Mouse (Mus musculus): ENCODE measurements around the gene Ttll10. TPM values are rescaled to one million over a fixed set of nuclear protein-coding genes. Genes with fewer than 3 reads are reported as not detected.

Gene Ttll10
- total RNA-seq, 4 experiments from 2014 or later: 0.27 to 0.80 (median 0.45) TPM; not detected in 1

DNA sequence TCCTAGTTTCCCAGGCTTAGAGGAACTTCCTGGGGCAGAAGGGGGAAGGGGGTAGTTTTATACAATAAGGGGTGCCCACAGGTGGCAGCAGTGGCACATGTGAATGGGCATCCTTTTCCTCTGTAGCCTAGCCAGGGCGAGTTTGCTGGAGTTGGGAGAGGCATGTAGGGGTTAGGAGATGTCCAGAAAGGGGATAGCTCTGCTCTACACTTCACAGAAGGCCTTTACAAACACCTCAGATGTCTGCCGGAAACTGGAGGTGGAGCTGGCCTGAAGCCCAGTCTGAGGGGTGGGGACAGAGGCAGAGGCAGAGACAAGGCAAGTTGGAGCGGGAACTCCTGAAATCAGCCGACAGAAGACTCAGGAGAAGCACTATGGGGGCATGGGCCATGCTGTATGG is 33.2 kb downstream of the Ttll10 start, which contains the start of gene Tnfrsf18:
Tnfrsf18 (plus strand) TSS at position 152 of the 400 bp plus-strand sequence.
- DNase-seq (ENCODE audit: low spot score in 2 of 2): peak in 1 of 2 experiments; percentile 42

DNA sequence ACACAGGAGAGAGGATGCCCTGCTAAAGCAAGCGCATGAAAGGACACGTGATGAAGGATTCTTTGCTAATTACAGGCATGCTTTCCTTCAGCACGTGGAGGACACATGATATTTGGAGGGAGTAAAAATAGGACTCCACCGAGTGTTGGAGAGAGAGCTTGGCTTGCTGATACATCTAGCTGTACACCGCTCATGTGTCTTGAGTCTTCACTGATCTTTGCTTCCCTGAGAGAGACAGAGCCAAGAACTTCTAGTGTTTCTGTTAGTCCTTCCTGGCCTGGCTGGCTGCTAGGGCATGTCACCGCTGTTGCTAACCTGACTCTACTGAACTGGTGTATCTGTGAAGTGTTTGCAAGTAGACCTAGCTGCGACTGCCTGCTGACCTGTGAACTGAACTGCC is 35.0 kb downstream of the Ttll10 start:
- no peak for DNase-seq (ENCODE audit: low spot score in 2 of 2)

DNA sequence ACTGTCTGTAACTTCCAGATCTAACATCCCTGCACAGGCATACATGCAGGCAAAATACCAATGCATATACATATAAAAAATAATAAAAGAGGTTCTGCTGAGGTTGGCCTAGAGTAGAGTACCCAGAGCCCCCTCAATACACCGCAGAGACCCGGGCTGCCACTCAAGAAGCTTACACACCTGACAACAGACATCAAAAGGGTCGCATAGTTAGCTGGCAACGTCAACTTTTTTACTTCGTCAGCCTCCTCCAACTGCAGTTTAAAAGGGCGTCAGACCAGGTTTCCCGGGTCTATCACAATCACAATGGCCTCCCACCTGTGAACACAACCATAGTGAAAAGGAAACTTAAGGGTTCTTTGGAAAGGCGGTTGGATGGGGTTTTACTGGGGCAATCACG is 35.7 kb downstream of the Ttll10 start:
- DNase-seq (ENCODE audit: low spot score in 2 of 2): no peak

DNA sequence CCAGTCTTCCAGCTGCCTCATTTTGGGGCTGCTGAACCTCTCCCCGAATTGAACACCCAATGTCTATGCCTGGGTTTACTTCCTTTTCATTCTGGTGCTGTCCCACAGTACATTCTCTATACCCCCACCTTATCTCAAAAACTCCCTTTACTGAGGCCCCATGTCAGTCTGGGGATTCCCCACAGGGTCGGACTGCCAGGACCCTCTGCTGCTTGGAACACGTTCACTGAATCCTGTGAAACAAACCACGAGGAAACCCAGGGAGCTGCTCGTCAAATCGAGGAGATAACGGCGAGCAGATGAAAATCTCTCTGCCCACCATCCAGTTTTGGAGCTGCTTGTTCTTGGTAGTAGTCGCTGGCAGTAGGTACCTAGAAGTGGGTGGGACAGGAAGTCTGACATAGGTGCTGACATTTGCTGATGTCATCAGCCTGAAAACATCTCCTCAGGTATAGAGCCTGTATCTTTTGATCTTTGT is 37.2 kb downstream of the Ttll10 start:
- no peak for DNase-seq (ENCODE audit: low spot score in 2 of 2)

DNA sequence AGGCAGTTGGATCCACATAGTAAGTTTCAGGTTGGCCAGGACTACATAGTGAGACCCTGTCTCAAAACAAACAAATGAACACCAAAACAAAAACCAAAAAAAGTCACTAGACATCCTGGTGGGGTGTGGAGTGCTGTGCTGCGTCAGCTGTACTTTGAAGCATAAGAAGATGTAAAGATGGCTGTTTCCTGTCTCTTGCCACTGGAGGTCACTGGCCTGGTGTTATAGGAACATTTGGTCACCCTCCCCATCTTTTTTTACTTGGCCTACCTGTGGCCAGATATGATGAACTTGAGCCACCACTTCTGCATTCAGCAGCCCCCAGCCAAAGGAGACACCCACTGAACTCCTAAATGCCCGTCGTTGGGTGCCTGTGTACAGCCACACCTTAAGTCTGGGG is 37.8 kb downstream of the Ttll10 start:
- no peak for DNase-seq (ENCODE audit: low spot score in 2 of 2)

DNA sequence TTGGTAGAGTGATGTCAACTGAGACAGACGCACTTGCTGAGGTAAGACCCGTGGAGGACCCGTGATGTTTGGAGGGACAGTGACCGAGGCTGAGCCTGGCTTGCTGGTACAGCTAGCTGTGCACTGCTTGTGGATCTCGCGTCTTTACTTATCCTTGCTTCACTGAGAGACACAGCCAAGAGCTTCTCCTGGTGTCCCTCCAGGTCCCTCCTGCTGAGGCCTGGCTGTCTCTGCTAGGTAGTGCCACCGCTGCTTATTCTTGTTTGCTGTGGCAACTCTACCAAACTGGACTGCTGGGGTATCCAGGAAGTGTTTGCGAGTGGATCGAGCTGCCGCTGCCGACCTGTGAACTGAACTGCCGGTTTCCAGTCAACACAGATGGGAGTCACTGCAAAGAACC is 39.4 kb downstream of the Ttll10 start:
- DNase-seq (ENCODE audit: low spot score in 2 of 2): no peak

DNA sequence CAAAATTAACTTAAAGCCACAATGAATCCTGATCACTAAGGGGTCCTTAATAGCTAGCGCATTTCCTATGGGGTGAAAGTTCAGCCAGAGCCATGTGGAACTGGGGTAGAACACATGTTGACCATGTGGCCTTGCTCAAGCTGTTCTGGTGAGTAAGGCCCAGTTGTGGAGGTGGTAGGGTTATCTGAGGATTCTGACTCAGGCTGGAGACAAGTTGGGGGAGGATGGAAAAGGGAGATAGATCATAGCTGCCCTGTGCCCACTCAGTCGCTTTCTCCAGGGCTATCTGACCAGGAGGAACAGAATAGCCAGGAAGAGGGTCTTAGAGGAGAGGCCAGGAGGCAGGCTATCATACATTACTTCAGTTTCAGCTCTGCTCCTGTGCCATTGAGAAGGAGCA is 44.8 kb downstream of the Ttll10 start:
- no peak for DNase-seq (ENCODE audit: low spot score in 2 of 2)

DNA sequence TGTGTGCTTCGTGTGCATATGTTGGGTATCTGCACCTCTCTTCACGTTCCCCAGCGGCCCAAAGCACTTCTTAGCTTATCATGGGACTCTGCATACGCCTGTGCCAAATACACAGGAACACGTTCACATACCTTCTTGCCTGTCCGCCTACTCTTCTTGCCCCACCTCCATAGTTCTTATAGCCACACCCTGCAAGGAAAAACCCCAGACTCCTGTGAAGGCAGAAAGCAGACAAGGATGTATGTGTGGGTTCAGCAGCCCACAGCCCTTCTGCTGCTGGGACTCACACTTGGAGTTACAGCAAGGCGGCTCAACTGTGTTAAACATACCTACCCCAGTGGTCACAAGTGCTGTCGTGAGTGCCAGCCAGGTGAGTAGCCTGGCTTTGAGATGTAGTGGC is 45.6 kb downstream of the Ttll10 start, which contains the start of gene Tnfrsf4:
Tnfrsf4 (plus strand) TSS at position 207 of the 400 bp plus-strand sequence.
- no peak for DNase-seq (ENCODE audit: low spot score in 2 of 2)

DNA sequence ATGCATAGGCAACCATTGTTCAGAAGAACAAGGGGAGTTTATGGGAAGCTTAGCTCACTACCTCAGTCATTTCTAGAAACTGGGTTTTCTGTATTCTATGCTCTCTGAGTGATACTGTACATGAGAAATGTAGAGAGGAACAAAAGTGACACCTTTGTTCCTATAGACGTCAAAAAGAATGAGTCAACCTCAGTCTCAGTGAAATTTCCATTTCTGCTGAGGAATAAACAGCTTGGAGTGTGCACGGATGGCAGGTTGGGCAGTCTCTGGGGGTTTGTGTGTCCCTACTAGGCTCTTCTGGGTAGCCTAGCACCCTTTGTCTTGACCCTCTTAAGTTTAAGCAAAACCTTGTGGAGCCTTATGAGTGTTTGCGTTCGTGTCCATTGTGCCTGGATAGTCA is 50.8 kb downstream of the Ttll10 start:
- no peak for DNase-seq (ENCODE audit: low spot score in 2 of 2)

DNA sequence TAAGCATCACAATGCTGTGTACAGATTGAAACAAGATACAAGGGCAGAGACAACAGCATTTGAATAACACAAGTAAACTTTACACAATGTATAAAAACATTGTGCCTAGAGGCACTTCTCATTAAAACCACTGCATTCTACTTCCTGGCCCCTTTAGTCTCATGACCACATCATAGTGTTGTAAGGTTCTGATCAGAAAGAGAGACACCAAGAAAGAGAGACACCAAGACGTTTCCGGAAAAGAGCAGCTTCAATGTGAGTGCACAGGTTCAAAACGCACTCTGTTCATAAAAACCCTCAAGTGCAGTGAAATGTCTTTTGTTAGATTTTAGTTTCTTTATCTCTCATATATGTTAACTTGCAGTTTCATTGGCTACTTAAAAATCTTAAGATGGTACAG is 55.1 kb downstream of the Ttll10 start:
- DNase-seq (ENCODE audit: low spot score in 2 of 2): no peak

DNA sequence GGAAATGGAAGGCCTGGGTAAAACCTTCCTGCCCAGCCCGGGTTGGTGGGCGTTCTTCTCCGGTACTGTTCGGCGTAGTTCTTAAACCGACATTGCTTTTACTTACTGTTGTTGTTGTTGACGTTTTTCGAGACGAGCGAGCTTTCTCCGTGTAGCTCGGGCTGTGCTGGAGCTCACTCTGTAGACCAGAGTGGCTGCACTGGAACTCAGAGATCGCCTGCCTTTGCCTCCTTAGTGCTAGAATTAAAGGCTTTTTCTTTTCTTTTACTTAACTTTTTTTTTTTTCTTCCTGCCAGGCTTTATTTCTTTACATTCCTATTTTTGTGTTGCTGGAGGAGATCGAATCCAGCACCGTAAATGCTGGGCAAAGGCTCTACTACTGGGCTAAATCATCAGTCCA is 65.6 kb downstream of the Ttll10 start:
- DNase-seq (ENCODE audit: low spot score in 2 of 2): no peak

DNA sequence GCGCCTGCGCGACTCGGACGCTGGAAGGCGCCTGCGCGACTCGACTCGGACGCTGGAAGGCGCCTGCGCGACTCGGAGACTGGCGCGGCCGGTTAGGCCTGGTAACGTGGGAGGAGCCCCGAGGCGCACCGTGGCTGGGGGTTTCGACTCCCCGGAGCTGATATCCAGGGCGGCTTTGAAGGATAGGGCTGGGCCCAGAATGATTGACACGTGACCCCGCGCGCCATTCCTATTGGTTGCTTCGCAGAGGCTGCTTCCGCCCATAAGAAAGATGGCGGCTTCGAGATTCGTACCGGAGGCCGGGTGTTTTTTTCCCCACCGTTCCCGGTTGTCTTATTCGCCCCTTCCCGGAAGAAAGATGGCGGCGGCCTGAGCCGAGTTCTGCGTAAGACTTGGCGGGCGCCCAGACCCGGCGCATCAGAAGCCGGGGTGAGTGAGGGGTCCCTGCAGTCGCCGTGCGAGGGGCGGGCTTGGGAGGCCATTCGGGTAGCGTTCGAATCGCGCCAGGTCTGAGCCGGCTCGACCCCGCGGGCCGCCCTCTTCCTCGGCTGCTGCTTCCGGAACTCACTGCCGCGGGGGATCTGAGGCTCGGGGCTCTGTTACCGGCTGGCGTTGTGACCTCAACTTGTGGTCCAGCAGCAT is 66.2 kb downstream of the Ttll10 start:
- DNase-seq (ENCODE audit: low spot score in 2 of 2): peak; percentile 95 to 98

DNA sequence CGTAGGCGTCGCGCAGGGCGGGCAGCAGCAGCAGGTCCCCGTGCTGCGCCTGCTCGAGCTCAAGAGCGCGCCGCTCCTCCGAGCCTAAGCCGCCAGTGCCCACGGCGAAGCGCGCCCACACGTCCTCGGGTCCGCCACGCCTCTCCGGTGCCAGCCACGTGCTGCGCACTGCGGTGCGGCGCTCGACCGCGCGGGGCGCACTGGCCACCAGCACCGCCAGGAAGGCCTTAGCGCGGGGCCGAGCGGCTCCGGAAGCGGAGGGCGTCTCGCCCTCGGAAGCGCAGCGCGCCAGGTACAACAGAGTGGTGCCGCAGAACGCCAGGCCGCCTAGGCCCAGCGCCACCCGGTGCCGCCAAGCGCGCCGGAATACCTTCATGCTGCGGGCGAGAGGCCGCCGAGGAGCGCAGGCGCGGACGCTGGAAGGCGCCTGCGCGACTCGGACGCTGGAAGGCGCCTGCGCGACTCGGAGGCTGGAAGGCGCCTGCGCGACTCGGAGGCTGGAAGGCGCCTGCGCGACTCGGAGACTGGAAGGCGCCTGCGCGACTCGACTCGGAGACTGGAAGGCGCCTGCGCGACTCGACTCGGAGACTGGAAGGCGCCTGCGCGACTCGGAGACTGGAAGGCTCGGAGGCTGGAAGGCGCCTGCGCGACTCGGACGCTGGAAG is 66.8 kb downstream of the Ttll10 start, which contains the start of the genes B3galt6 and Sdf4:
B3galt6 (minus strand) TSS at position 409 of the 665 bp plus-strand sequence.
Sdf4 (plus strand) TSS at position 632 of the 665 bp plus-strand sequence.
- peak; percentile 74 to 89 for DNase-seq (ENCODE audit: low spot score in 2 of 2)

DNA sequence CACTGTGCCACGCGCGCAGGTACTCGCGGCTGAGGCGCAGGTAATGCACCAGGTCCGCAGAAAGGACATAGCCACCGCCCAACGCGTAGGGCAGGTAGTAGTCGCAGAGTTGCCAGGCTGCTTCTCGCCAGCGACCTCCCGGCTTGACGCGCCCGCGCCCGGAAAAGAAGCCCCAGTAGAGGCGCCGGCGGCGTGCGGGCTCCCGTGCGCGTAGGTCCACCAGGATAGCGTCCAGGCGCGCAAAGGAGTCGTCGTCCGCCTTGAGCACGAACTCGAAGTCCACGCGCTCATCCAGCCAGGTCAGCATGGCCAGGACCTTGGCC is 67.3 kb downstream of the Ttll10 start:
- DNase-seq (ENCODE audit: low spot score in 2 of 2): no peak

DNA sequence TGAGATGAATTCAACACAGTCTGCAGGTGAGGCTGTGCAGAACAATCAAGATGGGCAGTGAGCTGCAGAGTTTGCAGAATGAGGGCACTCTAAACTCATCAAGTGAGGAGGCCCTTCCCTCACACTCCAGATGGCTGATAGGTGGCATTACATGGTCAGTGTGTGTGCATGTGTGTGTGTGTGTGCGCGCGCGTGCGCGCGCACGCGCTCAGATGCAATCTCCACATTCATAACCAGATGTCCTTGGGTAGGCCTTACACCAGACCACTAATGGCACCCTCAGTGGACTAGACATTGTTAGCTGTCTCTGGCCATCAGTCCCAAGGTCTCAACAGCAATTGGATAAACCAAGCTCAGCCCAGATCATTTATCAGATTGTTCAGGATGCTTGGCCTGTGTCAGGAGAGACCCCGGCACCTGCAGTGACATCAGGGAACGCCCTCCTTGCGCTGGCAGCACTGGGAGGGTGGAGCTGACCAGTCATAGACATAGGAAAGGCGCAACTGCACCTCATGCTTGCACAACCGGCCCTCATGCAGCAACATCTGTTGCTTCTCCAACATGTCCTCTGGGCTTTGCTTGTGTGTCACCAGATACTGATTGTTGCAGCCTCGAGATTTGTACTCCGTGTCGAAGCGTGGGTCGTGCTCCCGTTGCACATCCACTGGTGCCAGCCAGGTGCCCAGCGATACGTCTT is 67.9 kb downstream of the Ttll10 start:
- DNase-seq (ENCODE audit: low spot score in 2 of 2): peak in 1 of 2 experiments; percentile 57

Small RNA genes within 50 kb of the gene (microRNA-seq; reads per million reads assigned to microRNA genes)
- gene Mir200a (5.3 to 28.4 reads per million in 2 experiments), gene Mir200b (53.3 to 70.8 reads per million in 2 experiments), gene Mir429 (39.4 to 75.6 reads per million in 2 experiments)

Other genes starting within 250 kb of the Ttll10 start
- 100 to 1,000 TPM in 1 of 4 experiments, 10 to 100 TPM in 3; 69.6 to 104 (median 79.7) TPM for gene Ccnl2, start 246.9 kb downstream of the Ttll10 start, total RNA-seq (2022)
- gene Aurkaip1, start 228.1 kb downstream of the Ttll10 start, total RNA-seq (2022): 100 to 1,000 TPM in 1 of 4 experiments, 10 to 100 TPM in 3; 95.2 to 103 (median 97.9) TPM
- gene Mxra8, start 219.7 kb downstream of the Ttll10 start, total RNA-seq (2022): 10 to 100 TPM in 2 of 4 experiments, 1 to 10 TPM in 2; 7.4 to 10.9 (median 9.6) TPM
- gene Dvl1, start 212.0 kb downstream of the Ttll10 start, total RNA-seq (2022): 10 to 100 TPM; 71.0 to 91.3 (median 82.6) TPM
- gene Tas1r3, start 196.1 kb downstream of the Ttll10 start, total RNA-seq (2022): under 1 TPM; 0.25 to 0.32 (median 0.31) TPM
- gene Cptp, start 190.0 kb downstream of the Ttll10 start, total RNA-seq (2022): 10 to 100 TPM; 27.8 to 41.9 (median 29.5) TPM
- 10 to 100 TPM; 30.5 to 40.2 (median 35.9) TPM for gene Ints11, start 189.9 kb downstream of the Ttll10 start, total RNA-seq (2022)
- 10 to 100 TPM; 54.8 to 64.2 (median 57.7) TPM for gene Pusl1, start 167.6 kb downstream of the Ttll10 start, total RNA-seq (2022)
- 100 to 1,000 TPM; 116 to 124 (median 120) TPM for gene Acap3, start 167.6 kb downstream of the Ttll10 start, total RNA-seq (2022)
- 10 to 100 TPM; 58.5 to 69.0 (median 66.3) TPM for gene Ube2j2, start 115.6 kb downstream of the Ttll10 start, total RNA-seq (2022)
- 10 to 100 TPM; 13.6 to 29.5 (median 18.1) TPM for gene C1qtnf12, start 97.1 kb downstream of the Ttll10 start, total RNA-seq (2022)
- gene B3galt6, start 66.8 kb downstream of the Ttll10 start, total RNA-seq (2022): 10 to 100 TPM in 1 of 4 experiments, 1 to 10 TPM in 3; 9.2 to 11.3 (median 9.7) TPM
- 100 to 1,000 TPM; 202 to 230 (median 217) TPM for gene Sdf4, start 66.5 kb downstream of the Ttll10 start, total RNA-seq (2022)
- 1 to 10 TPM; 1.1 to 3.5 (median 2.0) TPM for gene Tnfrsf4, start 45.6 kb downstream of the Ttll10 start, total RNA-seq (2022)
- gene Tnfrsf18, start 33.2 kb downstream of the Ttll10 start, total RNA-seq (2022): not detected
- 10 to 100 TPM; 28.2 to 49.7 (median 35.9) TPM for gene 9430015G10Rik, start 50.6 kb upstream of the Ttll10 start, total RNA-seq (2022)
- gene Rnf223, start 71.1 kb upstream of the Ttll10 start, total RNA-seq (2022): 1 to 10 TPM in 2 of 4 experiments, under 1 TPM in 2; 0.49 to 2.0 (median 0.81) TPM
- gene Agrn, start 138.1 kb upstream of the Ttll10 start, total RNA-seq (2022): 100 to 1,000 TPM; 125 to 145 (median 144) TPM
- 1 to 10 TPM in 3 of 4 experiments, under 1 TPM in 1; 0.87 to 2.6 (median 1.7) TPM for gene Isg15, start 141.4 kb upstream of the Ttll10 start, total RNA-seq (2022)
- gene AW011738, start 143.9 kb upstream of the Ttll10 start, total RNA-seq (2022): 1 to 10 TPM; 5.9 to 7.3 (median 6.3) TPM
- under 1 TPM; 0.32 to 0.45 (median 0.38) TPM for gene Perm1, start 156.5 kb upstream of the Ttll10 start, total RNA-seq (2022)
- gene Plekhn1, start 175.4 kb upstream of the Ttll10 start, total RNA-seq (2022): 10 to 100 TPM; 38.2 to 52.2 (median 46.4) TPM
- 10 to 100 TPM; 64.1 to 72.4 (median 68.0) TPM for gene Noc2l, start 176.6 kb upstream of the Ttll10 start, total RNA-seq (2022)
- 1 to 10 TPM; 5.1 to 7.9 (median 6.0) TPM for gene Samd11, start 196.2 kb upstream of the Ttll10 start, total RNA-seq (2022)

Data from layer of hippocampus, adult 8-10 months (tissue).